Mouse (Mus musculus): ENCODE results near the gene Krtap4-2. TPM values are rescaled to one million over a fixed set of nuclear protein-coding genes. Genes with fewer than 3 reads are reported as not detected.

The Krtap4-2 gene
- not detected for polyA plus RNA-seq (2014; fragmentation: Illumina TruSeq; extraction: RNeasy Lipid Tissue Mini Kit (QIAGEN cat#74804); ENCODE audit: insufficient read depth, low read depth, low replicate concordance)

DNA sequence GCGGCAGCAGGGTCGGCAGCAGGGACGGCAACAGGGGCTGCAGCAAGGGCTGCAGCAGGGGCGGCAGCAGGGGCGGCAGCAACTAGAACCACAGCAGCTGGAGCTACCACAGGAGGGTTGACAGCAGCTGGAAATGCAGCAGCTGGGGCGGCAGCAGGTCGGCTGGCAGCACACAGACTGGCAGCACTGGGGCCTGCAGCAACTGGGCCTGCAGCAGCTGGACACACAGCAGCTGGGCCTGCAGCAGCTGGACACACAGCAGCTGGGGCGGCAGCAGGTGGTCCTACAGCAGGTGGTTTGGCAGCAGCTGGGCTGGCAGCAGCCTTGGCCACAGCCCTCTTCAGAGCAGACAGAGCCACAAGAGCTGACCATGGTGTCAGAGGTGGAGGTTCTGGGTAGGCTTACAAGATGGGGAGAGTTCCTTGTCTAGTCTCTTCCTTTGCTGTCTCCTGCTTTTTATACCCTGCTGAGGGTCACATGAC, at the start of gene Krtap4-2:
TSS of gene Krtap4-2 (minus strand) at position 432 of the 482 bp plus-strand sequence.

DNA sequence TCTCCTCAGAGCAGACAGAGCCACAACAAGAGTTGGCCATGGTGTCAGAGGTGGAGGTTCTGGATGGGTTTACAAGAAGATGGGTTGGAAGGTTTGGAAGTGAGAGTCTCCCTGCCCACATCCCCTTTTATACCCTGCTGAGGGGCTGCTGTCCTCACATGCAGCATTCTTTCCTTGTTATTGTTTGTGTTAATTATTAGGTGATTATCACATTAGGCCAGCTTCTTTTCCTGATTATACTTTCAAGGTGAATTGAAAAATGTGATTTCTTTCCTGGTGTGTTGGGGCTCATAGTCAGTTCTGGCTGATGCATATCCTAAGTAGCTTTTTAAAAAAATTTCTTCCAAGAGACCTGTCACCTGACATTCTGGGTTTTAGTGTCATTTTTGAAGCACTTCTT, 31.0 kb upstream of the Krtap4-2 start, which contains the start of gene Krtap4-6:
TSS of gene Krtap4-6 (minus strand) at position 101 of the 400 bp plus-strand sequence.

DNA sequence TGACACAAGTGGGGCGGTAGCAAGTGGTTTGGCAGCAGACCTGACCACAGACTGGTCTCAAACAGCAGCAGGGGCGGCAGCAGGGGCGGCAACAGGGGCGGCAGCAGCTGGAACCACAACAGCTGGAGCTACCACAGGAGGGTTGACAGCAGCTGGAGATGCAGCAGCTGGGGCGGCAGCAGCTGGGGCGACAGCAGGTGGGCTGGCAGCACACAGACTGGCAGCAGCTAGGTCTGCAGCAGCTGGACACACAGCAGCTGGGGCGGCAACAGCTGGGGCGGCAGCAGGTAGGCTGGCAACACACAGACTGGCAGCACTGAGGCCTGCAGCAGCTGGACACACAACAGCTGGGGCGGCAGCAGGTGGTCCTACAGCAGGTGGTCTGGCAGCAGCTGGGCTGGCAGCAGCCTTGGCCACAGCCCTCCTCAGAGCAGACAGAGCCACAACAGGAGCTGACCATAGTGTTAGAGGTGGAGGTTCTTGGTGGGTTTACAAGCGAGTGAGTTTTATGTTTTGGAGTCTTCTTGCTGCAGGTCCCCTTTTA, 23.7 kb upstream of the Krtap4-2 start, which contains the start of gene Gm11563:
TSS of gene Gm11563 (minus strand) at position 494 of the 544 bp plus-strand sequence.

DNA sequence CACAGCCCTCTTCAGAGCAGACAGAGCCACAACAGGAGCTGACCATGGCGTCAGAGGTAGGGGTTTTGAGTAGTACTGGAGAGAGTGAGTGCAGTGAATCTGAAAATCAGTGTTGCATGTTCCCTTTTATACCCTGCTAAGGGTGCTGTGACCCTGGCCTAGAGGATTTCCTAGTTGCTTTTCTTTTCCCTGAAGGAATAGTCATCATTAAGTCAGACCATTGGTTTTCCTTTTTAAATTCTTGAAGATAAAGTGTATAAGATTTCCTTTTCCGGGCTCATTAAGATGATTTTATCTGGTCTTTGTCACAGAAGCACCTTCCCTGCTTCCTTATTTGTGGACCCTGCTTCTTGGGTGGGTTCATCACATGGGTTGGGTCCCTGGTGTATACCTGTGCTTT, 15.3 kb upstream of the Krtap4-2 start, which contains the start of gene Gm11555:
TSS of gene Gm11555 (minus strand) at position 101 of the 400 bp plus-strand sequence.

DNA sequence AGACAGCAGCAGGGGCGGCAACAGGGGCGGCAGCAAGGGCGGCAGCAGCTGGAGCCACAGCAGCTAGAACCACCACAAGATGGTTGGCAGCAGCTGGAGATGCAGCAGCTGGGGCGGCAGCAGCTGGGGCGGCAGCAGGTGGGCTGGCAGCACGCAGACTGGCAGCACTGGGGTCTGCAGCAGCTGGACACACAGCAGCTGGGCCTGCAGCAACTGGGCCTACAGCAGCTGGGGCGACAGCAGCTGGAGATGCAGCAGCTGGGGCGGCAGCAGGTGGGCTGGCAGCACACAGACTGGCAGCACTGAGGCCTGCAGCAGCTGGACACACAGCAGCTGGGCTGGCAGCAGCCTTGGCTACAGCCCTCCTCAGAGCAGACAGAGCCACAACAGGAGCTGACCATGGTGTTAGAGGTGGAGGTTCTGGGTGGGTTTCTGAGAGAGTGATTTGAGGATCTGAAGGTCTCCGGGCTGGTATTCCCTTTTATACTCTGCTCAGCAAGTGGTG, 8.8 kb upstream of the Krtap4-2 start, which contains the start of gene Krtap4-7:
TSS of gene Krtap4-7 (minus strand) at position 455 of the 505 bp plus-strand sequence.

DNA sequence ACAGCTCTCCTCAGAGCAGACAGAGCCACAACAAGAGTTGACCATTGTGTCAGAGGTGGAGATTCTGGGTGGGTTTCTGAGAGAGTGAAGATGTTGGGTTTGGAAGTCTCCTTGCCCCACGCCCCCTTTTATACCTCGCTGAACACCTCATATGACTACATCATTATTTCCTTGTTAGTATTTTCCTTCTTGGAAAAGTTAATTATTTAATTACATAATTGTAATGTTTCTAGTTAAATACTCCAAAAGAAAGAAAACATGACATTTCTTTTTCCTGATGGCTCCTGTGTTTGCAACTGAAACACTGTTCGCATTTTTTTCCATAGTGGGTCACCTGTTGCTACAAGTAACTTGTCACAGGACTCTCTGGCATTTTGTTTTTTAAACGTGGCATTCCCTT, 6.7 kb downstream of the Krtap4-2 start, which contains the start of gene Krtap4-1:
TSS of gene Krtap4-1 (minus strand) at position 101 of the 400 bp plus-strand sequence.

DNA sequence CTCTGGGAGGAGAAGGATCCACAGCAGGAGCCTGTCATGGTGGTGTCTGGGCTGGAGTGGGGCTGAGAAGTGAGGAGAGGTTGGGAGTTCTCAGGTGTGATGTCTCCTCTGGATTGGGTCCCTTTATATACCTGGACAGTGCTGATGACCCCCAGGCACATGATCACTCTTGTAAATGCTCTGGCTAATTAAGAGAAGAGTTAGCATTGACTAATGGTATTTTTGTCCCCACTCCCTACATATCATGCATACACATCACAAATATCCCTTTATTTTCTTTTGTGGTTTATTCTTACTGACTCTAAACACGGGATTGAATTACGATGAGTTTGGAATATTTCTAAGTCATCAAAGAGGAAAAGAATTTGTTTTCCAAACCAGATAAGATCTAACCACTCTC, 14.5 kb downstream of the Krtap4-2 start, which contains the start of gene Gm11562:
TSS of gene Gm11562 (minus strand) at position 101 of the 400 bp plus-strand sequence.

DNA sequence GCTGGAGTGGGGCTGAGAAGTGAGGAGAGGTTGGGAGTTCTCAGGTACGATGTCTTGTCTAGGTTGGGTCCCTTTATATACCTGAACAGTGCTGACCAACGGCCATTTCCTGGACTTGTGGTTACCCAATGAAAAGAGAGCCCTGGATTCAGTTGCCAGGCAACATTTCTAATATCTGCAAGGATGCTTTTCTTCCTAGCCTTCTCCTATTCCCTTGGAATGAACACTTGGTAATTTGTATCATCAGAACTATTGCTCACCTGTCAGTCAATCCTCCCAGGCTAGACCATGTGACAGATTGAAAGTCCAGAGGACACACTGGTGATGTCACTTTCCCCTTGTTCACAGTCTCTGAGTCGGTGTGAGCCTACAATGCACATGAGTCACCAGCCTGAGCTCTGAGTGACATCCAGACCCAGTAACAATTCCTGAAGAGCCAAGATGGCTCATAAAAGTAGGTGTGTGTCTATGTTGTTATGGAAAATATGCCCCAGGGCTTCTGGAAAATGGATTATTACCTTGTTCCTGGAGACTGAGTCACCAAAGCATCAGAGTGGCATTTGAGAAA, 20.0 kb downstream of the Krtap4-2 start, which contains the start of gene Krtap2-4:
TSS of gene Krtap2-4 (minus strand) at position 51 of the 568 bp plus-strand sequence.

DNA sequence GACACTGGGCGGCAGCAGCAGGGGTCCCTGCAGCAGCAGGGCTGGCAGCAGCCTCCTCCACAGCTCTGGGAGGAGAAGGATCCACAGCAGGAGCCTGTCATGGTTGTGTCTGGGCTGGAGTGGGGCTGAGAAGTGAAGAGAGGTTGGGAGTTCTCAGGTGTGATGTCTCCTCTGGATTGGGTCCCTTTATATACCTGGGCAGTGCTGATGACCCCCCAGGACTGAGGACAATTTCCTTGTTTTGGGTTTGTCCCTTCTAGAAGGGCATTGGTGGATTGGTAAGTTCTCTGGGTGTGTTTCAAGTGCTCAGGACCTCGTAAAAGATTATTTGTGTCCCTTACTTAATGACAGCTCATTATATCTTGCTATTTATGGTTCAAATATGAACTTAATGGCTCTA, 24.8 kb downstream of the Krtap4-2 start, which contains the start of gene Gm11937:
TSS of gene Gm11937 (minus strand) at position 101 of the 400 bp plus-strand sequence.

DNA sequence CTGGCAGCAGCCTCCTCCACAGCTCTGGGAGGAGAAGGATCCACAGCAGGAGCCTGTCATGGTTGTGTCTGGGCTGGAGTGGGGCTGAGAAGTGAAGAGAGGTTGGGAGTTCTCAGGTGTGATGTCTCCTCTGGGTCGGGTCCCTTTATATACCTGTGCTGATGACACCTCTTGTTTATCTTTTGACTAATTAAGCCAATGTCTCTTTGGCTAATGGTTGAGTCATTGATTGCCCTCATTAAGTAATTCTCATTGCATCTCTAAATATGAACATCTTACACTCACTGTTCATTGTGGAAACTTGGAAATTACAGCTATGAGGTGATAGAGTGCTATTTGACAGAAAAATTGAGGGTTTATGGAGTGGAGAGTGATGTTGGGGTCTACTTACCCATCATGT, 31.7 kb downstream of the Krtap4-2 start, which contains the start of gene Gm11938:
TSS of gene Gm11938 (minus strand) at position 101 of the 400 bp plus-strand sequence.

DNA sequence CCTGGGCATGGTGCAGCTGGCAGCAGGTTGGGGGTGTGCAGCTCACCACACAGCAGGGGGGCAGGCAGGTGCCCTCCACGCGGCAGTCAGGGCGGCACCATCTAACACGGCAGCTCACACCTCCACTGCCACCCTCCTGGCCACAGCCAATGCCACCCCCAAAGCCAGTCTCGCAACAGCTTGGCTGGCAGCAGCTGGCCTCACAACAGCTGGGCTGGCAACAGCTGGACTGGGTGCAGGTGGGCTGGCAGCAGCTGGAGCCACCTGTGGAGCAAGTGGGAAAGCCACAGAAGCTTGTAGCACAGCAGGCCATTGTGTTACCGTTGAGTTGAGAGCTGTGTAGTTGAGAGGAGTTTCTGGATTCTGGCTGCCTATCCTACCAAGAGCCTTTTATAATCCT, 37.1 kb downstream of the Krtap4-2 start, which contains the start of gene Krtap9-3:
TSS of gene Krtap9-3 (minus strand) at position 364 of the 400 bp plus-strand sequence.

DNA sequence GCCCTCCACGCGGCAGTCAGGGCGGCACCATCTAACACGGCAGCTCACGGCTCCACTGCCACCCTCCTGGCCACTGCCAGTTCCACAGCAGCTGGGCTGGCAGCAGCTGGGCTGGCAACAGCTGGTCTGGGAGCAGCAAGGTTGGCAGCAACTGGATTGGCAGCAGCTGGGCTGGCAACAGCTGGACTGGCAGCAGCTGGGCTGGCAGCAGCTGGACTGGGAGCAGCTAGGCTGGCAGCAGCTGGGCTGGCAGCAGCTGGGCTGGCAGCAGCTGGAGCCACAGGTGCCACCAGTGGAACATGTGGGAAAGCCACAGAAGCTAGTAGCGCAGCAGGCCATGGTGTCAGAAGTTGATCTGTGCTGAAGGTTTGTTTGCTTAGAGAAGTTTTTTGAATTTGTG, 43.9 kb downstream of the Krtap4-2 start, which contains the start of gene Krtap1-3:
TSS of gene Krtap1-3 (minus strand) at position 359 of the 400 bp plus-strand sequence.

Other genes with a start within 250 kb of the Krtap4-2 start
- gene Krt10, start 245.7 kb downstream of the Krtap4-2 start, polyA plus RNA-seq (2014; fragmentation: Illumina TruSeq; extraction: RNeasy Lipid Tissue Mini Kit (QIAGEN cat#74804); ENCODE audit: insufficient read depth, low read depth, low replicate concordance) = 7.6 TPM
- gene Krt12, start 212.8 kb downstream of the Krtap4-2 start, polyA plus RNA-seq (2014; fragmentation: Illumina TruSeq; extraction: RNeasy Lipid Tissue Mini Kit (QIAGEN cat#74804); ENCODE audit: insufficient read depth, low read depth, low replicate concordance) = not detected
- not detected for gene Krt20, start 196.9 kb downstream of the Krtap4-2 start, polyA plus RNA-seq (2014; fragmentation: Illumina TruSeq; extraction: RNeasy Lipid Tissue Mini Kit (QIAGEN cat#74804); ENCODE audit: insufficient read depth, low read depth, low replicate concordance)
- 18.8 TPM for gene Krt23, start 141.9 kb downstream of the Krtap4-2 start, polyA plus RNA-seq (2014; fragmentation: Illumina TruSeq; extraction: RNeasy Lipid Tissue Mini Kit (QIAGEN cat#74804); ENCODE audit: insufficient read depth, low read depth, low replicate concordance)
- not detected for gene Krt39, start 113.7 kb downstream of the Krtap4-2 start, polyA plus RNA-seq (2014; fragmentation: Illumina TruSeq; extraction: RNeasy Lipid Tissue Mini Kit (QIAGEN cat#74804); ENCODE audit: insufficient read depth, low read depth, low replicate concordance)
- gene Krt40, start 91.9 kb downstream of the Krtap4-2 start, polyA plus RNA-seq (2014; fragmentation: Illumina TruSeq; extraction: RNeasy Lipid Tissue Mini Kit (QIAGEN cat#74804); ENCODE audit: insufficient read depth, low read depth, low replicate concordance) = not detected
- gene Krtap3-3, start 84.2 kb downstream of the Krtap4-2 start, polyA plus RNA-seq (2014; fragmentation: Illumina TruSeq; extraction: RNeasy Lipid Tissue Mini Kit (QIAGEN cat#74804); ENCODE audit: insufficient read depth, low read depth, low replicate concordance) = not detected
- gene Krtap3-2, start 78.2 kb downstream of the Krtap4-2 start, polyA plus RNA-seq (2014; fragmentation: Illumina TruSeq; extraction: RNeasy Lipid Tissue Mini Kit (QIAGEN cat#74804); ENCODE audit: insufficient read depth, low read depth, low replicate concordance) = not detected
- gene Gm11939, start 75.6 kb downstream of the Krtap4-2 start, polyA plus RNA-seq (2014; fragmentation: Illumina TruSeq; extraction: RNeasy Lipid Tissue Mini Kit (QIAGEN cat#74804); ENCODE audit: insufficient read depth, low read depth, low replicate concordance) = not detected
- gene Krtap3-1, start 68.5 kb downstream of the Krtap4-2 start, polyA plus RNA-seq (2014; fragmentation: Illumina TruSeq; extraction: RNeasy Lipid Tissue Mini Kit (QIAGEN cat#74804); ENCODE audit: insufficient read depth, low read depth, low replicate concordance) = not detected
- gene Krtap1-5, start 54.1 kb downstream of the Krtap4-2 start, polyA plus RNA-seq (2014; fragmentation: Illumina TruSeq; extraction: RNeasy Lipid Tissue Mini Kit (QIAGEN cat#74804); ENCODE audit: insufficient read depth, low read depth, low replicate concordance) = not detected
- gene Krtap1-4, start 51.4 kb downstream of the Krtap4-2 start, polyA plus RNA-seq (2014; fragmentation: Illumina TruSeq; extraction: RNeasy Lipid Tissue Mini Kit (QIAGEN cat#74804); ENCODE audit: insufficient read depth, low read depth, low replicate concordance) = not detected
- gene Krtap1-3, start 43.7 kb downstream of the Krtap4-2 start, polyA plus RNA-seq (2014; fragmentation: Illumina TruSeq; extraction: RNeasy Lipid Tissue Mini Kit (QIAGEN cat#74804); ENCODE audit: insufficient read depth, low read depth, low replicate concordance) = not detected
- not detected for gene Krtap9-3, start 37.0 kb downstream of the Krtap4-2 start, polyA plus RNA-seq (2014; fragmentation: Illumina TruSeq; extraction: RNeasy Lipid Tissue Mini Kit (QIAGEN cat#74804); ENCODE audit: insufficient read depth, low read depth, low replicate concordance)
- gene Gm11938, start 31.8 kb downstream of the Krtap4-2 start, polyA plus RNA-seq (2014; fragmentation: Illumina TruSeq; extraction: RNeasy Lipid Tissue Mini Kit (QIAGEN cat#74804); ENCODE audit: insufficient read depth, low read depth, low replicate concordance) = not detected
- gene Gm11937, start 24.9 kb downstream of the Krtap4-2 start, polyA plus RNA-seq (2014; fragmentation: Illumina TruSeq; extraction: RNeasy Lipid Tissue Mini Kit (QIAGEN cat#74804); ENCODE audit: insufficient read depth, low read depth, low replicate concordance) = not detected
- gene Krtap2-4, start 20.2 kb downstream of the Krtap4-2 start, polyA plus RNA-seq (2014; fragmentation: Illumina TruSeq; extraction: RNeasy Lipid Tissue Mini Kit (QIAGEN cat#74804); ENCODE audit: insufficient read depth, low read depth, low replicate concordance) = not detected
- not detected for gene Gm11562, start 14.6 kb downstream of the Krtap4-2 start, polyA plus RNA-seq (2014; fragmentation: Illumina TruSeq; extraction: RNeasy Lipid Tissue Mini Kit (QIAGEN cat#74804); ENCODE audit: insufficient read depth, low read depth, low replicate concordance)
- gene Krtap4-1, start 6.8 kb downstream of the Krtap4-2 start, polyA plus RNA-seq (2014; fragmentation: Illumina TruSeq; extraction: RNeasy Lipid Tissue Mini Kit (QIAGEN cat#74804); ENCODE audit: insufficient read depth, low read depth, low replicate concordance) = not detected
- not detected for gene Krtap4-7, start 9.0 kb upstream of the Krtap4-2 start, polyA plus RNA-seq (2014; fragmentation: Illumina TruSeq; extraction: RNeasy Lipid Tissue Mini Kit (QIAGEN cat#74804); ENCODE audit: insufficient read depth, low read depth, low replicate concordance)
- gene Gm11555, start 15.2 kb upstream of the Krtap4-2 start, polyA plus RNA-seq (2014; fragmentation: Illumina TruSeq; extraction: RNeasy Lipid Tissue Mini Kit (QIAGEN cat#74804); ENCODE audit: insufficient read depth, low read depth, low replicate concordance) = not detected
- not detected for gene Gm11563, start 23.9 kb upstream of the Krtap4-2 start, polyA plus RNA-seq (2014; fragmentation: Illumina TruSeq; extraction: RNeasy Lipid Tissue Mini Kit (QIAGEN cat#74804); ENCODE audit: insufficient read depth, low read depth, low replicate concordance)
- gene Krtap4-6, start 30.9 kb upstream of the Krtap4-2 start, polyA plus RNA-seq (2014; fragmentation: Illumina TruSeq; extraction: RNeasy Lipid Tissue Mini Kit (QIAGEN cat#74804); ENCODE audit: insufficient read depth, low read depth, low replicate concordance) = not detected
- gene Gm14190, start 55.7 kb upstream of the Krtap4-2 start, polyA plus RNA-seq (2014; fragmentation: Illumina TruSeq; extraction: RNeasy Lipid Tissue Mini Kit (QIAGEN cat#74804); ENCODE audit: insufficient read depth, low read depth, low replicate concordance) = not detected
- gene Gm14180, start 99.2 kb upstream of the Krtap4-2 start, polyA plus RNA-seq (2014; fragmentation: Illumina TruSeq; extraction: RNeasy Lipid Tissue Mini Kit (QIAGEN cat#74804); ENCODE audit: insufficient read depth, low read depth, low replicate concordance) = not detected
- gene Gm11595, start 137.8 kb upstream of the Krtap4-2 start, polyA plus RNA-seq (2014; fragmentation: Illumina TruSeq; extraction: RNeasy Lipid Tissue Mini Kit (QIAGEN cat#74804); ENCODE audit: insufficient read depth, low read depth, low replicate concordance) = not detected
- not detected for gene Krtap4-8, start 145.6 kb upstream of the Krtap4-2 start, polyA plus RNA-seq (2014; fragmentation: Illumina TruSeq; extraction: RNeasy Lipid Tissue Mini Kit (QIAGEN cat#74804); ENCODE audit: insufficient read depth, low read depth, low replicate concordance)
- gene Krtap4-9, start 150.1 kb upstream of the Krtap4-2 start, polyA plus RNA-seq (2014; fragmentation: Illumina TruSeq; extraction: RNeasy Lipid Tissue Mini Kit (QIAGEN cat#74804); ENCODE audit: insufficient read depth, low read depth, low replicate concordance) = not detected
- not detected for gene Gm11596, start 158.4 kb upstream of the Krtap4-2 start, polyA plus RNA-seq (2014; fragmentation: Illumina TruSeq; extraction: RNeasy Lipid Tissue Mini Kit (QIAGEN cat#74804); ENCODE audit: insufficient read depth, low read depth, low replicate concordance)
- not detected for gene Gm11569, start 163.8 kb upstream of the Krtap4-2 start, polyA plus RNA-seq (2014; fragmentation: Illumina TruSeq; extraction: RNeasy Lipid Tissue Mini Kit (QIAGEN cat#74804); ENCODE audit: insufficient read depth, low read depth, low replicate concordance)
- gene Gm11554, start 169.4 kb upstream of the Krtap4-2 start, polyA plus RNA-seq (2014; fragmentation: Illumina TruSeq; extraction: RNeasy Lipid Tissue Mini Kit (QIAGEN cat#74804); ENCODE audit: insufficient read depth, low read depth, low replicate concordance) = not detected
- gene Krtap4-13, start 174.8 kb upstream of the Krtap4-2 start, polyA plus RNA-seq (2014; fragmentation: Illumina TruSeq; extraction: RNeasy Lipid Tissue Mini Kit (QIAGEN cat#74804); ENCODE audit: insufficient read depth, low read depth, low replicate concordance) = not detected
- not detected for gene Gm11564, start 180.6 kb upstream of the Krtap4-2 start, polyA plus RNA-seq (2014; fragmentation: Illumina TruSeq; extraction: RNeasy Lipid Tissue Mini Kit (QIAGEN cat#74804); ENCODE audit: insufficient read depth, low read depth, low replicate concordance)
- not detected for gene 2300003K06Rik, start 203.0 kb upstream of the Krtap4-2 start, polyA plus RNA-seq (2014; fragmentation: Illumina TruSeq; extraction: RNeasy Lipid Tissue Mini Kit (QIAGEN cat#74804); ENCODE audit: insufficient read depth, low read depth, low replicate concordance)
- gene Krtap4-16, start 216.5 kb upstream of the Krtap4-2 start, polyA plus RNA-seq (2014; fragmentation: Illumina TruSeq; extraction: RNeasy Lipid Tissue Mini Kit (QIAGEN cat#74804); ENCODE audit: insufficient read depth, low read depth, low replicate concordance) = not detected
- gene Gm11568, start 222.8 kb upstream of the Krtap4-2 start, polyA plus RNA-seq (2014; fragmentation: Illumina TruSeq; extraction: RNeasy Lipid Tissue Mini Kit (QIAGEN cat#74804); ENCODE audit: insufficient read depth, low read depth, low replicate concordance) = not detected
- not detected for gene Gm11559, start 229.4 kb upstream of the Krtap4-2 start, polyA plus RNA-seq (2014; fragmentation: Illumina TruSeq; extraction: RNeasy Lipid Tissue Mini Kit (QIAGEN cat#74804); ENCODE audit: insufficient read depth, low read depth, low replicate concordance)
- gene Krtap9-1, start 238.3 kb upstream of the Krtap4-2 start, polyA plus RNA-seq (2014; fragmentation: Illumina TruSeq; extraction: RNeasy Lipid Tissue Mini Kit (QIAGEN cat#74804); ENCODE audit: insufficient read depth, low read depth, low replicate concordance) = not detected
- not detected for gene Gm11567, start 244.1 kb upstream of the Krtap4-2 start, polyA plus RNA-seq (2014; fragmentation: Illumina TruSeq; extraction: RNeasy Lipid Tissue Mini Kit (QIAGEN cat#74804); ENCODE audit: insufficient read depth, low read depth, low replicate concordance)